Mouse (Mus musculus): Measurements from ENCODE around the gene Fam83f. TPM values are rescaled to one million over a fixed set of nuclear protein-coding genes. Genes with fewer than 3 reads are reported as not detected.

The Fam83f gene
- polyA plus RNA-seq, 1 experiment from 2014 or later, result 0.19 TPM

DNA sequence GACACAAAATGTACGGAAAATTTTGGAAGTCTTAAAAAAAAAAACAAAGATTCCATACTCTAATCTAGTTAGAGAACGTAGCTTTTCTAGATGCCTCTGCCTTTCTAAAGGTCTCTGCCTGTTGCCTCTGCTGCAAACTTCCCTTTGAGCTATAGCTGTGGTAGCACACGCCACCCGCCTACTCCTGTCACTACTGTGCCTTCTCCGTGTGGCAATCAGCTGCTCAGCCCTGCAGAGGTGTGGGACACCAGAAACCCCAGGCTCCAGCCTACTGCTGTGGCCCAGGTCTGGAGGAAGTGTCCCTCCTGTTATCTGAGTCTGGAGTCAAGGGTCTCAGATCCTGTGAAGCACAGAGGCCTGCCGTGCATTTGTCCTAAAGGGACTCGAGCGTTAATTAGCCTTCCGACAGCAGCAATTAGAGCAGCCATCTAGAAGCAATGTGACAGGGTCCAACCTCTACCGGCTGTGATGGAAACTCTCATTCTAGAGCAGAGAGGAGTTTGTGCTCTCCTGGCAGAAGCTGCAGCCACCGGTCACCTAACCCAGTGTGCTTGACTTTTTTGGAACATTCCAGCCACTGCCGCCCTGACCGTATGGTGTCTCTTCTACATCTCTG lies 34.8 kb upstream of the Fam83f start:
- Histone ChIP-seq H3K27ac (ENCODE audit: low read depth, low read length) (no peak overlapping the region), H3K36me3 (ENCODE audit: control insufficient read depth, insufficient read depth, low read length) (no peaks in the 10 kb centered on the region), H3K9me3 (replicated peaks; ENCODE audit: control insufficient read depth, low read length) (no peaks in the 10 kb centered on the region), H3K4me3 (ENCODE audit: low read depth, low read length) (no peak overlapping the region), H3K4me1 (ENCODE audit: control insufficient read depth, insufficient read depth, low read length) (peaks cover 9% of the 10 kb centered on the region), H3K9ac (ENCODE audit: low read depth, low read length) (no peak overlapping the region), H3K4me2 (no peak overlapping the region), H3K27me3 (ENCODE audit: control insufficient read depth, insufficient read depth, low read length) (peaks cover 6% of the 10 kb centered on the region)
- WGBS (ENCODE audit: insufficient replicate concordance), result 36% methylated on average over 13 of the region's 13 CpGs
- ATAC-seq (replicated peaks; ENCODE audit: insufficient number of reproducible peaks, low FRiP score, low TSS enrichment), result no peak

DNA sequence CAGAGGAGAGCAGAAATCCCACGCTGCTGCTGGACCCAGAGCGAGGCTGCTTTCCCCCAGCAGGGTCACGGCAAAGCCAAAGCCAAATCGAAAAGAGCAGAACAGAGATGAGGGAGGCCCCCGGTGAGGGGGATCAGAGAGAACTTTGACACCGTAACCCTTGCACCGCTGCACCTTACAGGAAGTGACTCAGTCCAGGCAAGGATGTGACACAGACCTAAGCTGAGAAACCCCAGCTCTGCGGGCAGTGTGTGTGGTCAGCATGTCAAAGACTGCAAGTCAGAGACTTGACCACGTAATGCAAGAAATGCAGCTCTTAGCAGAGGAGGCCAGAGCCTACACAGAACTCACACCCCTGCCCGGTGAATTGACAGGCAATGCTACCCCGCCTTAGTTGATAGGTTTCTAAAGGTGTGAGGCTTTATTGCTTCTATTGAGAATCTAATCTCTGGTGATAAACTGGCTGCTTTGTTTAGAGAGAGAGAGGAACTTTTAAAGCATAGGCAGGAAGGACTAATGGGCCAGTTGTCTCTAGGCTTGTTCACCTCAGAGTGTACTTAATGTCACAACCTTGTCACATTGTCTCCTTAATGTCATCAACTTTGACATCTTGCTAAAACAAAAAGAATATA lies 32.5 kb upstream of the Fam83f start:
- WGBS (ENCODE audit: insufficient replicate concordance), result 23% methylated on average over 11 of the region's 11 CpGs
- H3K27ac ChIP-seq (ENCODE audit: low read depth, low read length), result 0 out of 2 replicates have a peak overlapping the region, but pooled peaks have one; percentile 29
- H3K9ac ChIP-seq (ENCODE audit: low read depth, low read length), result no peak overlapping the region
- no peaks in the 10 kb centered on the region for H3K9me3 ChIP-seq (replicated peaks; ENCODE audit: control insufficient read depth, low read length)
- H3K36me3 ChIP-seq (ENCODE audit: control insufficient read depth, insufficient read depth, low read length), result no peaks in the 10 kb centered on the region
- H3K4me1 ChIP-seq (ENCODE audit: control insufficient read depth, insufficient read depth, low read length), result peaks cover 9% of the 10 kb centered on the region
- no peaks in the 10 kb centered on the region for H3K27me3 ChIP-seq (ENCODE audit: control insufficient read depth, insufficient read depth, low read length)
- no peak overlapping the region for H3K4me3 ChIP-seq (ENCODE audit: low read depth, low read length)
- H3K4me2 ChIP-seq, result no peak overlapping the region
- ATAC-seq (replicated peaks; ENCODE audit: insufficient number of reproducible peaks, low FRiP score, low TSS enrichment), result no peak

DNA sequence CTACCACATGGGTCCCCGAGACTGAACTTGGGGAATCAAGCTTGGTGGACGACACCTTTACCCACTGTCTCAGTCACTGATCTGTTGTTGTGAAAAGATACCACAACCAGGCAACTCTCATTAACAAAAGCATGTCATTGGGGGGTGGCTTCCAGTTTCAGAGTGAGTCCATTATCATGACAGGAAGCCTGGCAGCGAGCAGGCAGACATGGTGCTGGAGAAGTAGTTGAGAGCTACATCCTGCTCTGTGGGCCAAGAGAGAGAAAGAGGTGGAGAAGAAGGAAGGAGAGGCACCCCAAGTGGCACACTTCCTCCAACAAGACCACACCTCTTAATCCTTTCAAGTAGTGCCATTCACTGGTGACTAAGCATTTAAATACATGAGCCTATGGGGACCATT lies 31.8 kb upstream of the Fam83f start:
- no peaks in the 10 kb centered on the region for H3K9me3 ChIP-seq (replicated peaks; ENCODE audit: control insufficient read depth, low read length)
- no peak overlapping the region for H3K27ac ChIP-seq (ENCODE audit: low read depth, low read length)
- 66% methylated on average over 3 of the region's 3 CpGs for WGBS (ENCODE audit: insufficient replicate concordance)
- H3K27me3 ChIP-seq (ENCODE audit: control insufficient read depth, insufficient read depth, low read length), result no peaks in the 10 kb centered on the region
- no peak overlapping the region for H3K4me3 ChIP-seq (ENCODE audit: low read depth, low read length)
- no peak overlapping the region for H3K9ac ChIP-seq (ENCODE audit: low read depth, low read length)
- H3K4me1 ChIP-seq (ENCODE audit: control insufficient read depth, insufficient read depth, low read length), result peaks cover 9% of the 10 kb centered on the region
- ATAC-seq (replicated peaks; ENCODE audit: insufficient number of reproducible peaks, low FRiP score, low TSS enrichment), result no peak
- H3K36me3 ChIP-seq (ENCODE audit: control insufficient read depth, insufficient read depth, low read length), result no peaks in the 10 kb centered on the region
- no peak overlapping the region for H3K4me2 ChIP-seq

DNA sequence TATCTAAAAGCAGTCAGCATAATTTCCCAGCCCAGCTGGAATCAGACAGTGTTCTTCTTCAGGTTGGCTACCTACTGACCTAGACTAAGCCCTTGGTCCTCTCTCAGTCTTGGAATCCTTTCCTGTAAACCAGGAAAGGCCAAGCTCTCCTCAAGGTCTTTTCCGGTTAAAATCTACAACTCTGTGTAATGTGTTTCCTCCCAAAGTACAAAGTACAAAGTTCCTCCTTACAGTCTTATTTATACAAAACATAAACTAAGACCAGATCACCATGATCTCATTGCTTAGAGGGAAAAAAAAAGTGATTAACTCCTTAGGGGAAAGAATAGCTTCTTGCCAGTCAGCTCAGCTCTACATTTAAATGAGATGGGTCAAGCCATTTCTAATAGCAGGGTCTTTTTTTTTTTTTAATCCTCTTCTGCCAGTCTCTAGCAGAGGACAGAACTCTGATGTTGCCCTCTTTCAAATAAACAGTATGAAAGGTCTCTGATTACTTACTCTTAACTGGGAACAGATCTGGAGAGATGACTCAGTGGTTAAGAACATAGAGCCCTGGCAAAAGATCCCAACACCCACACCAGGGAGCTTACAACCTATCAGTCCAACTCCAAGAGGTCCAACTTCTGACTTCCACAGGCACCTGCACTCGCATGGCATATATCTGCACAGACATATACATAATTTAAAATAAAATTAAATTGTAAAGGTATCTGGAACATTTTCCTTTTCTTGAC lies 29.8 kb upstream of the Fam83f start:
- Histone ChIP-seq H3K9me3 (replicated peaks; ENCODE audit: control insufficient read depth, low read length) (no peaks in the 10 kb centered on the region), H3K4me2 (no peak overlapping the region), H3K27ac (ENCODE audit: low read depth, low read length) (no peak overlapping the region), H3K36me3 (ENCODE audit: control insufficient read depth, insufficient read depth, low read length) (no peaks in the 10 kb centered on the region), H3K27me3 (ENCODE audit: control insufficient read depth, insufficient read depth, low read length) (no peaks in the 10 kb centered on the region), H3K4me1 (ENCODE audit: control insufficient read depth, insufficient read depth, low read length) (peaks cover 7% of the 10 kb centered on the region), H3K9ac (ENCODE audit: low read depth, low read length) (no peak overlapping the region), H3K4me3 (ENCODE audit: low read depth, low read length) (no peak overlapping the region)
- ATAC-seq (replicated peaks; ENCODE audit: insufficient number of reproducible peaks, low FRiP score, low TSS enrichment), result no peak
- 82% methylated on average over 2 of the region's 2 CpGs for WGBS (ENCODE audit: insufficient replicate concordance)

DNA sequence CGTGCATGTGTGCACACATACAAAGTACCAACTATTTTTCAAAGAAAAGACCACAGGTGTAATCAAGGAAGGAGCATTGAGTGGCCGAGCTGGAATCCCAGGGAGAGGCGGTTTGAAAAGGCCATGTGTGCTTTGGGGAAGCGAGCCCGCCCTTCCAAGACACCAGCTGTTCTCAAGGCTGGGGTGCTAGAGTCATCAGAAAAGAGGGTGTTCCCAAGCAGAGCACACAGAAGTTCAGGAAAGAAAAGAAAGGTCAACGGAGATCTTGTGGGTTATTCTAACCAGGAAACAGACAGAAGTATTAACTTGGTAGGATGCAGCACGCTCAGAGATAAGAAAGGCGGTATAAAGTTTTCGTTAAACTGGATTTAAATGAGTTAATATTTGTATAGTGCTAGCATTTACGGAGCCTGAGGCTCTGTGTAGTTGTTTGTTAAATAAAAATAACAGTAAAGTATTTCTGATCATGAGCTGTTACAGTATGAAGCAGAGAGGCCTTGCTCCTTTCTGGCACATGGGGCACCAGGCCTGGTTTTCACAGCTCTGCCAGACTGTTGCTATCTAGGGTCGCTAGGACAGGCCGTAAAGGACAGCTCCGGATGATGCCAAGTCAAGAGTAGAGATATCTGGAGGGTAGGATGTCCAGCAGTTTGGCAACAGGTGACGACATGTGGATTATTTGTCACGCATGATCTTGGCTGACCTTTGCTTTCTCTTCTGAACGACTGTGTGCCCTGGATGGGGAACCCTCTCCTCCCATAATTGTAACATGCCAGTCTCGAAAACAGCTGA lies 26.4 kb upstream of the Fam83f start:
- Histone ChIP-seq H3K4me3 (ENCODE audit: low read depth, low read length) (no peak overlapping the region), H3K9me3 (replicated peaks; ENCODE audit: control insufficient read depth, low read length) (no peaks in the 10 kb centered on the region), H3K4me1 (ENCODE audit: control insufficient read depth, insufficient read depth, low read length) (peaks cover 7% of the 10 kb centered on the region; the same call in 1 of the 2 replicates), H3K4me2 (no peak overlapping the region), H3K9ac (ENCODE audit: low read depth, low read length) (no peak overlapping the region), H3K36me3 (ENCODE audit: control insufficient read depth, insufficient read depth, low read length) (no peaks in the 10 kb centered on the region), H3K27ac (ENCODE audit: low read depth, low read length) (no peak overlapping the region), H3K27me3 (ENCODE audit: control insufficient read depth, insufficient read depth, low read length) (no peaks in the 10 kb centered on the region)
- 78% methylated on average over 17 of the region's 17 CpGs for WGBS (ENCODE audit: insufficient replicate concordance)
- no peak for ATAC-seq (replicated peaks; ENCODE audit: insufficient number of reproducible peaks, low FRiP score, low TSS enrichment)

DNA sequence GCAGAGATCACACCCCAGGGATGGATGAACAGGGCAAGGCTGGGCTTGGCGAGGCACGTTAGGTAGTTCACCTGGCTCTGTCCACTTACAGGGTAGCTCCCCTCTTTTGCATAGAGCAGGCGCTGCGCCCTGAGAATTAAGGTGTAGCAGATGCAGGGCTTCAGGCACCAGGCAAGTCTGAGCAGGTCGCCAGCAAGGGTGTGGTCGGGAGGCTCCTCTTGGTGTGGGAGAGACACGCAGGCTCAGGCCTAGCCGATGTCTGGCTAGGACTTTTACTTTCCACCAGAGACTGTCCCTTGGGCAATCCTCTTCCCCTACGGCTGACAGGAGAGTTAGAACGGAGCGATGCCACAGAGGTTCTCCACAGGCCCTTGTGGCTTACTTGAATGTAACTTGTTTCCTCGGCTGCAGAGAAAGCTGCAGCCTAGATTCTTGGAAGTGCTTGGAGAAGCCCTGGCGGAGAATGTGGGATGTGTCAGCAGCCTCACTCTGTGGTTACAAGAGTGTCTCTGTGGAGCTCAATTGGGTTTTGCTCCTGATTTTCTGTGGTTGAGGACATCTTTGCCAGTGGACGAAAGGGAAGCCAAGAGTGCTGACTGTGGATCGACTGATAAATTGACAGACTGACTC lies 22.6 kb upstream of the Fam83f start:
- no peak overlapping the region for H3K27ac ChIP-seq (ENCODE audit: low read depth, low read length)
- WGBS (ENCODE audit: insufficient replicate concordance), result 62% methylated on average over 15 of the region's 15 CpGs
- peaks cover 3% of the 10 kb centered on the region; the same call in 1 of the 2 replicates for H3K27me3 ChIP-seq (ENCODE audit: control insufficient read depth, insufficient read depth, low read length)
- H3K36me3 ChIP-seq (ENCODE audit: control insufficient read depth, insufficient read depth, low read length), result no peaks in the 10 kb centered on the region
- no peak overlapping the region for H3K9ac ChIP-seq (ENCODE audit: low read depth, low read length)
- peaks cover 7% of the 10 kb centered on the region for H3K4me1 ChIP-seq (ENCODE audit: control insufficient read depth, insufficient read depth, low read length)
- ATAC-seq (replicated peaks; ENCODE audit: insufficient number of reproducible peaks, low FRiP score, low TSS enrichment), result no peak
- H3K9me3 ChIP-seq (replicated peaks; ENCODE audit: control insufficient read depth, low read length), result no peaks in the 10 kb centered on the region
- H3K4me3 ChIP-seq (ENCODE audit: low read depth, low read length), result no peak overlapping the region
- no peak overlapping the region for H3K4me2 ChIP-seq

DNA sequence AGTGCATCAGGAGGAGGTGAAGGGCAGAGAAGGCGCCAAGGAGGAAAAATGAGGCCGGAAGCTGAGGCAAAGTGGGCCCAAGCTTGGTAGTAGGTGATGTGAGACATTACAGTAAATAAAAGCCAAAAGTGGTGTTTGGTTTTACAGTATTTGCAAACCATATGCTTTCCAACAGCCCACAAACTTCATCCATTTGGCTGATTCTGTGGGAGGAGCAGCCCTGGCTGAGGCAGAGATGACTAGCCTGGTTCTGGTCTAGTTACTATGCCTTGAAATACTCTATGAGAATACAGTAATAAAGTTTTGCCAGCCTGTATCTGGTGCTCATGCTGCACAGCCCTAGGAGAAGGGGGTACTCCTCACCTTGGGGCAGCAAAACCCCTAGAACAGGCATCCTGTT lies 21.2 kb upstream of the Fam83f start:
- peaks cover 7% of the 10 kb centered on the region for H3K4me1 ChIP-seq (ENCODE audit: control insufficient read depth, insufficient read depth, low read length)
- WGBS (ENCODE audit: insufficient replicate concordance), result 79% methylated on average over 2 of the region's 2 CpGs
- no peaks in the 10 kb centered on the region for H3K9me3 ChIP-seq (replicated peaks; ENCODE audit: control insufficient read depth, low read length)

DNA sequence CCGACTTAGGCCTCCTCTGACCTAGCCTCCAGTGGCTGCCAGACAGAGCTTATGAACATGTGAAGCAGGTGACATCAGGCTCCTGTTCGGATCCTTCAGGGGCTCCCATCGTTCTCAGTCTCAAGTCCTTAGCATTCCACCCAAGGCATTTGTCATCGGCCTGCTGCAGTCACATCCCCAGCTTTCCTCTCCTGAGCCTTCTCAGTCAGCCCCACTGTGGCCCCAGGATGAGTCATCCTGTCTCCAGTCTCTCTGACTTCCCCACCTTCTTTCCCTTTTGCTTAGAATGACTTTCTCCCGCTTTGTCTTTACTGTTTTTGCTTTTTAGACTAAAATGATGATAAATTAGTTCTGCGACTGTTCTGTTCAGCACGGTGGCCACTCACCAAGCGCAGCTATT lies 17.8 kb upstream of the Fam83f start:
- Histone ChIP-seq H3K9me3 (replicated peaks; ENCODE audit: control insufficient read depth, low read length) (no peaks in the 10 kb centered on the region), H3K27ac (ENCODE audit: low read depth, low read length) (no peak overlapping the region), H3K27me3 (ENCODE audit: control insufficient read depth, insufficient read depth, low read length) (peaks cover 3% of the 10 kb centered on the region; the same call in 1 of the 2 replicates), H3K36me3 (ENCODE audit: control insufficient read depth, insufficient read depth, low read length) (no peaks in the 10 kb centered on the region), H3K4me2 (no peak overlapping the region), H3K4me3 (ENCODE audit: low read depth, low read length) (no peak overlapping the region), H3K9ac (ENCODE audit: low read depth, low read length) (no peak overlapping the region), H3K4me1 (ENCODE audit: control insufficient read depth, insufficient read depth, low read length) (peaks cover 7% of the 10 kb centered on the region)
- ATAC-seq (replicated peaks; ENCODE audit: insufficient number of reproducible peaks, low FRiP score, low TSS enrichment), result no peak
- WGBS (ENCODE audit: insufficient replicate concordance), result 56% methylated on average over 8 of the region's 8 CpGs

More for the DNA sequence above, 21.2 kb upstream of the Fam83f start:
- no peaks in the 10 kb centered on the region for H3K36me3 ChIP-seq (ENCODE audit: control insufficient read depth, insufficient read depth, low read length)
- H3K4me3 ChIP-seq (ENCODE audit: low read depth, low read length), result no peak overlapping the region
- no peak overlapping the region for H3K4me2 ChIP-seq
- ATAC-seq (replicated peaks; ENCODE audit: insufficient number of reproducible peaks, low FRiP score, low TSS enrichment), result no peak
- no peak overlapping the region for H3K27ac ChIP-seq (ENCODE audit: low read depth, low read length)
- H3K9ac ChIP-seq (ENCODE audit: low read depth, low read length), result no peak overlapping the region
- H3K27me3 ChIP-seq (ENCODE audit: control insufficient read depth, insufficient read depth, low read length), result peaks cover 3% of the 10 kb centered on the region; the same call in 1 of the 2 replicates
